Mouse (Mus musculus) ES-Bruce4 (cell line): Measurements from ENCODE around the gene Adcy6. TPM values are rescaled to one million over a fixed set of nuclear protein-coding genes. Genes with fewer than 3 reads are reported as not detected.

ENCODE experiments used
- H3K27ac ChIP-seq: 2 replicates; pipeline ENCODE4 v1.5.1; 2012; ENCODE audit warnings: low read length, inconsistent platforms; ENCODE audit not compliant: insufficient read depth
- H3K27me3 ChIP-seq: 2 replicates; pipeline ENCODE4 v1.6.1; 2012; ENCODE audit warnings: mild to moderate bottlenecking, low read length, inconsistent platforms; ENCODE audit not compliant: control insufficient read depth, poor library complexity, insufficient read depth, severe bottlenecking
- H3K36me3 ChIP-seq: 2 replicates; pipeline ENCODE4 v1.6.1; 2012; ENCODE audit warnings: inconsistent platforms, mild to moderate bottlenecking, low read length, moderate library complexity; ENCODE audit not compliant: control insufficient read depth, poor library complexity, insufficient read depth, severe bottlenecking
- H3K4me1 ChIP-seq: one replicate; pipeline ENCODE4 v1.8.1; 2011; ENCODE audit warnings: low read length; ENCODE audit not compliant: control insufficient read depth, insufficient read depth
- H3K4me3 ChIP-seq: 2 replicates; pipeline ENCODE4 v1.5.1; 2011; ENCODE audit warnings: low read depth, mild to moderate bottlenecking, low read length
- H3K9ac ChIP-seq: 2 replicates; pipeline ENCODE4 v1.6.1; 2012; ENCODE audit warnings: low read depth, mild to moderate bottlenecking, inconsistent platforms; ENCODE audit not compliant: poor library complexity, severe bottlenecking
- H3K9me3 ChIP-seq: replicated peaks from 2 replicates; pipeline ENCODE4 v1.6.1; 2012; ENCODE audit warnings: mild to moderate bottlenecking, low read length, inconsistent platforms; ENCODE audit not compliant: control insufficient read depth, poor library complexity, insufficient read depth, severe bottlenecking
- CTCF ChIP-seq: IDR thresholded peaks from one replicate; pipeline ENCODE4 v1.8.1; 2011; ENCODE audit warnings: low read depth, low read length
- EP300 ChIP-seq: IDR thresholded peaks from 2 replicates; pipeline ENCODE4 v1.6.1; 2011; ENCODE audit warnings: low read depth, low read length; ENCODE audit not compliant: insufficient read depth
- POLR2A ChIP-seq: IDR thresholded peaks from one replicate; pipeline ENCODE4 v1.8.1; 2011; ENCODE audit warnings: low read length; ENCODE audit not compliant: insufficient read depth
- polyA plus RNA-seq: library from polyadenylated mRNA; stranded (reverse); fragments of >200 nt; gene quantifications from 2 replicates; pipeline ENCODE4 v1.2.4, GENCODE M21; 2011; ENCODE audit warnings: low read depth; ENCODE audit not compliant: missing spikeins, insufficient read depth, insufficient read length

Gene Adcy6
- polyA plus RNA-seq, 1 experiment, result 12.5 TPM

GRCm38 (mm10) chr15:98546843-98547242 is 63.0 kb downstream of the Adcy6 start:
- no peaks in the 10 kb centered on the region for H3K9me3 ChIP-seq
- no peaks in the 10 kb centered on the region for H3K27me3 ChIP-seq
- H3K9ac ChIP-seq, result no peak overlapping the region
- H3K4me3 ChIP-seq, result no peak overlapping the region
- no peaks in the 10 kb centered on the region for H3K4me1 ChIP-seq
- H3K27ac ChIP-seq, result no peak overlapping the region
- peaks cover 68% of the 10 kb centered on the region for H3K36me3 ChIP-seq
- TF ChIP-seq CTCF (no peak), POLR2A (no peak), EP300 (no peak)

GRCm38 (mm10) chr15:98545151-98545550 is 64.7 kb downstream of the Adcy6 start:
- H3K9ac ChIP-seq, result no peak overlapping the region
- no peaks in the 10 kb centered on the region for H3K9me3 ChIP-seq
- H3K27me3 ChIP-seq, result no peaks in the 10 kb centered on the region
- H3K4me3 ChIP-seq, result no peak overlapping the region
- TF ChIP-seq CTCF (no peak), EP300 (0 out of 2 replicates have a peak, but pooled peaks have one; percentile 40), POLR2A (no peak)
- H3K36me3 ChIP-seq, result peaks cover 61% of the 10 kb centered on the region
- H3K27ac ChIP-seq, result peak overlapping the region; percentile 73
- H3K4me1 ChIP-seq, result no peaks in the 10 kb centered on the region

- TF ChIP-seq CTCF (no peak), POLR2A (no peak), EP300 (no peak)
- 0 out of 2 replicates have a peak overlapping the region, but pooled peaks have one; percentile 3 for H3K27ac ChIP-seq
- H3K9me3 ChIP-seq, result no peaks in the 10 kb centered on the region
- H3K9ac ChIP-seq, result no peak overlapping the region
- no peaks in the 10 kb centered on the region for H3K27me3 ChIP-seq
- peaks cover 60% of the 10 kb centered on the region for H3K36me3 ChIP-seq
- no peaks in the 10 kb centered on the region for H3K4me1 ChIP-seq
- H3K4me3 ChIP-seq, result no peak overlapping the region
Observed at GRCm38 (mm10) chr15:98543341-98543740, 66.5 kb downstream of the Adcy6 start.

GRCm38 (mm10) chr15:98541064-98541463 is 68.8 kb downstream of the Adcy6 start:
- Histone ChIP-seq H3K9me3 (no peaks in the 10 kb centered on the region), H3K27me3 (no peaks in the 10 kb centered on the region), H3K27ac (no peak overlapping the region), H3K9ac (no peak overlapping the region), H3K4me3 (no peak overlapping the region), H3K4me1 (no peaks in the 10 kb centered on the region), H3K36me3 (peaks cover 48% of the 10 kb centered on the region)
- TF ChIP-seq EP300 (no peak), POLR2A (no peak), CTCF (no peak)

Other genes with a start within 250 kb of the Adcy6 start
- not detected in 2 replicates for gene Olfr283, start 229.1 kb downstream of the Adcy6 start, polyA plus RNA-seq
- gene Olfr282, start 178.9 kb downstream of the Adcy6 start, polyA plus RNA-seq, result not detected in 2 replicates
- gene Olfr281, start 157.5 kb downstream of the Adcy6 start, polyA plus RNA-seq, result not detected in 2 replicates
- not detected in 2 replicates for gene OR5BS1P, start 140.2 kb downstream of the Adcy6 start, polyA plus RNA-seq
- gene Lalba, start 127.4 kb downstream of the Adcy6 start, polyA plus RNA-seq, result not detected in 2 replicates
- 0.10 TPM in 1 of 2 replicates, not detected in the other for gene Olfr279, start 117.7 kb downstream of the Adcy6 start, polyA plus RNA-seq
- 116 and 119 TPM in 2 replicates for gene Kansl2, start 75.8 kb downstream of the Adcy6 start, polyA plus RNA-seq
- gene Ccnt1, start 39.2 kb downstream of the Adcy6 start, polyA plus RNA-seq, result 66.8 and 73.1 TPM in 2 replicates
- 1.7 and 2.6 TPM in 2 replicates for gene 4930415O20Rik, start 39.1 kb downstream of the Adcy6 start, polyA plus RNA-seq
- gene Cacnb3, start 20.8 kb upstream of the Adcy6 start, polyA plus RNA-seq, result 16.8 and 18.7 TPM in 2 replicates
- 121 TPM in 2 replicates for gene Ddx23, start 52.8 kb upstream of the Adcy6 start, polyA plus RNA-seq
- gene Rnd1, start 67.4 kb upstream of the Adcy6 start, polyA plus RNA-seq, result 3.4 and 3.7 TPM in 2 replicates
- gene Ccdc65, start 98.1 kb upstream of the Adcy6 start, polyA plus RNA-seq, result 0.85 TPM in 1 of 2 replicates, not detected in the other
- 28.2 and 30.0 TPM in 2 replicates for gene Fkbp11, start 118.1 kb upstream of the Adcy6 start, polyA plus RNA-seq
- 58.4 and 59.3 TPM in 2 replicates for gene Arf3, start 153.1 kb upstream of the Adcy6 start, polyA plus RNA-seq
- 1.7 and 1.8 TPM in 2 replicates for gene Wnt10b, start 168.1 kb upstream of the Adcy6 start, polyA plus RNA-seq
- gene Wnt1, start 179.8 kb upstream of the Adcy6 start, polyA plus RNA-seq, result not detected in 2 replicates
- not detected in 2 replicates for gene Ddn, start 199.4 kb upstream of the Adcy6 start, polyA plus RNA-seq
- gene Prkag1, start 221.4 kb upstream of the Adcy6 start, polyA plus RNA-seq, result 51.0 and 61.0 TPM in 2 replicates